Mouse (Mus musculus) naive thymus-derived CD4-positive, alpha-beta T cell, adult 2 months (primary cell): ENCODE data around the gene Surf2.
"Not testable (repeated sequence)": the region's sequence is repeated elsewhere in the genome, so short reads cannot be mapped to it uniquely, and the experiment has no call there.

Source experiments
- DNase-seq: peaks from one replicate; pipeline ENCODE4 v3.0.0-alpha.2; 2011; ENCODE audit warnings: low read depth

The Surf2 gene

GRCm38 (mm10) chr2:26915927-26916728, at the start of gene Surf2, which contains the start of gene Surf1:
TSS of gene Surf2 (plus strand) at chr2:26916367.
TSS of gene Surf1 (minus strand) at chr2:26916530.
- peak; percentile 87 for DNase-seq

DNA sequence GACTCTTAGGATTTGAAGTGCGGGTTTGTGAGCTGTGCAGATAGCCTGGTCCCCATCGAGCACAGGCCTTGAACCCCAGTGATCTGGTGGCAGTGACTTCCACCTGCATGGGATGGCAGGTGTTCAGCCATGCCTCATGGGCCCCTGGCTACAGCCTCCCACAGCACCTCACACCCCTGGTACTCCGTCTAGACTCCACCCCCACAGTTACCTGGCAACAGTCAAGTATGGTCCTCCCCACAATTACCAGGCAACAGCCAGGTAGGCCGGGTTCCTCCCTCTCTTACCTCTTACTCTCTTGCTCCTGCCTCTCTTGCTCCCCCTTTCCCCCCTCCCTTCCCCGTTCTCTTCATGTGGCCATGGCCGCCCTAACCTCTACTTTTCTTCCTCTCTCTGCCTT, 45.5 kb upstream of the Surf2 start:
- DNase-seq, result no peak

GRCm38 (mm10) chr2:26878571-26878970, 37.6 kb upstream of the Surf2 start:
- no peak for DNase-seq

DNA sequence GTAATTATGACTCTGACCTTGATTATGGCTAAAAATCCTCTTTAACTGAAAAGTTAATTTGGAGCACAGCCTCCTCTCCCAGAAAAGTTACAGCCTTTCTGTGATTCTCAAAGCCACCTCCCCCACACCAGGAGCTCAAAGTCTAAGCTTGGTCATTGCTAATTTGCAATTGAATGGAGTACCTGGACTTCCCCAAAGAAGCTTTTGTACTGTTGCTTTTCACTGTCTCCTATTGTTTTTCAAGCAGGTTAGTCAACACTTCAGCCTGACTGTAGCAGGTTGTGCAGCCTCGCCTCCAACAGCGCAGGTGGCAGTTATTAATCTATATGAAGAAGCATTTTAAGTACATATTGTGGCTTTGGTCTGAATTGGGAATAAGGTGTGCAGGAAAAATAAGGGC, 30.6 kb upstream of the Surf2 start:
- not testable (repeated sequence) for DNase-seq

DNA sequence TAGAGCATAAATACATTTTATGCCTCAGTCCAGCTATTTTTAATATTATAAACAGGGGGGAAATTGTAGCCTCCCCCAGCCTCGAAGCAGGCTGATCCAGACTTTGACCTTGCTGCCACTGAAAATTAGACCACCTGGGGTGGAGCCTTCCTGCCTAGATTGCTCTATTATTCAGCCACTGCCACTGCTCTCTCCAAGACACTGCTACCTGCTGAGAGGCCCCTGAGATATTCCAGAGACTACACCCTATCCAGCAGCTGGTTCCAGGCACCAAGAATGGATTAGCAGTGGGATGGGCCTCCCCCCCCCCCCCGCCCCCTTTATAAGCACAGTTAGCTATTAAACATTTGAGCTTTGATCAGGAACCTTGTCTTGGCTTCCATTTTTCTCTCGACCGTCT, 30.0 kb upstream of the Surf2 start:
- DNase-seq, result not testable (repeated sequence)

DNA sequence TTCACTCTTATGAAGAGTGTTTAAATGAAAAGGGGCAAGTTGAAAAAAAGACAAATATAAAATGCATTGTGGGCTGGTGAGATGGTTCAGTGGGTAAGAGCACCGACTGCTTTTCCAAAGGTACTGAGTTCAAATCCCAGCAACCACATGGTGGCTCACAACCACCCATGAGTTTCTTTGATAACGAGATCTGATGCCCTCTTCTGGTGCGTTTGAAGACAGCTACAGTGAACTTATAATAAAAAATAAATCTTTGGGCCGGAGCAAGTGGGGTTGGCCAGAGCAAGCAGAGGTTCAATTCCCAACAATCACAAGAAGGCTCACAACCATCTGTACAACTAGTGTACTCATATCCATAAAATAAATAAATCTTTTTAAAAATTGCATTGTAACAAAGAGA, 20.3 kb upstream of the Surf2 start:
- DNase-seq, result peak; percentile 14

- DNase-seq, result no peak
Measured at GRCm38 (mm10) chr2:26900731-26901130, 15.4 kb upstream of the Surf2 start.

DNA sequence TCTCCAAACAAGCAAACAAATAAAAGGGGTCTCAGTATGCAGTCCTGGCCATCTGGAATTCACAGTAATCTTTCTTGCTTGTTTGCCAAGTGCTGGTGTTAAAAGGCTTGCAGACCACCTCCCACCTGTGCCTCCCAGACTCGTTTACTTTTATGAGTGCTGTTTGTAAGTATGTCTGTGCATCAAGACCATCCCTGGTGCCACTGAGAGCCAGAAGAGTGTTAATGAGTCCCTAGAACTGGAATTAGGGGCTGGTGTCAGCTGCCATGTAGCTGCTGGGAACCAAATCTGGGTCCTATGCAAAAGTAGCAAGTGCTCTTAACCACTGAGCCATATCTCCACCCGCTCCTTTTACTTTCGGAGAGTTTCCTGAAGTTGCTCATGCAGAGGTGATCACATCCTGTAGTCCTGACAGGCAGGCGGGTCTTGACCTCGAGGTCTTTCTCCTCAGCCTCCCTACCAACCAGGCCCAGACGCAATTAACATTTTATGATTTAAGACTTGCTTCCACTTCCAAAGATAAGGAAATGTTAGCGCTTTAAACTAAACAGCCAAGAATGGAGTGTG, 14.2 kb upstream of the Surf2 start:
- no peak for DNase-seq

GRCm38 (mm10) chr2:26902467-26903220, 13.5 kb upstream of the Surf2 start, which contains the start of gene Surf6:
TSS of gene Surf6 (minus strand) at chr2:26902879.
- peak; percentile 97 for DNase-seq

DNA sequence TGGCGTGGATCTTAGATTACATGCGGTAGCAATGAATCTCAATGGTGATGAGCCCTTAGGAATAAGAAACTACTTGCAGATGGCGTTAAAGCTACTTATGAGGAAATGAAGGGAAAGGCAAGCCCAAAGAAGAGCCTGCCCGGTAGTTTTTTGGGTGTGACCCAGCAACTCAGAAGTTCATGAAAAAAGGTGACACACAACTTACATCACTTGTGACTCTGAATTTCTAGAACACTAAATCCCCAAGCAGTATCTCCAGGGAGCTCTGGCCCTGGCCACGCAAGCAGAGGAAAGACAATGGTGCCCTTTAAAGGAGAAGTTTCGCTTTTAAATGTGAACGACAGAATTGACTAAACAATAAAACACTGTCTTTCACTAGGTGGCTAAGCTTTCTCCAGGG, 12.9 kb upstream of the Surf2 start:
- no peak for DNase-seq

DNA sequence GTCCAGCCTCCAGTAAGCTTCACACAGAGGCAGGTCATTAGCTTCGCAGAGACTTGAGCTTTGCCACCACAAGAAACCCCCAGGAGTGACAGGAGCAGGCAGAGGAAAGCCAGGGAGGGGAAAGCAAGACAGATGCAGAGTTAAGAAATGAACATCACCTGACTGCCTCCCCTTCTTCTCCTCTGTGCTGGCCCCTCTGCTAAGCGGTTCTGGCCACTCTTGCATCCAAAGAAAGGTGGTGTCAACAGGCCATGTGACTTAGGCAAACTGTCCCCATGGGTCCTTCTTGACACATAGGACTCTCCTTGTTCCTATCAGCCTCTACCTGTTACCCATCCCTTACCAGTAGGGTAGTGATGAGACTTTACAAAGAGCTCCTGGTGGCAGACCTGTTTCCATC, 10.2 kb upstream of the Surf2 start:
- DNase-seq, result no peak

DNA sequence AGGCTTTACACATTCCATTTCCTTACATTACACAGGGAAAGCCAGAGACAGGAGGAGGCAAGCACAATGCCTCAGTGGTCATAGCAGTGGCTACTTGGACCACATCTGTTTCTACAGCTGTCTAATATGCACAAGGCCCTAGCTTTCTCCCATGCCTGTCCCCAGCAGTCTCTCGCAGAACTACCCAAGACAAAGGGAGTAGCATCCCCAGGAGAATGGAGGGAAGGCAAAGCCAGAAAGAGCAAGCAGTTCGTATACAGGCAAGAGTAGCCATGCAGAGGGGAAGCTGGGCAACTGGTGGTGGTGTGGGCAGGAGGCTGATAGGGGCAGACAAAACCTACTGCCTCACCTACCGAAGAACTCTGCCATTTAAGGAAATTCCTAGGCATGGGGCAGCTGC, 9.7 kb upstream of the Surf2 start:
- no peak for DNase-seq

DNA sequence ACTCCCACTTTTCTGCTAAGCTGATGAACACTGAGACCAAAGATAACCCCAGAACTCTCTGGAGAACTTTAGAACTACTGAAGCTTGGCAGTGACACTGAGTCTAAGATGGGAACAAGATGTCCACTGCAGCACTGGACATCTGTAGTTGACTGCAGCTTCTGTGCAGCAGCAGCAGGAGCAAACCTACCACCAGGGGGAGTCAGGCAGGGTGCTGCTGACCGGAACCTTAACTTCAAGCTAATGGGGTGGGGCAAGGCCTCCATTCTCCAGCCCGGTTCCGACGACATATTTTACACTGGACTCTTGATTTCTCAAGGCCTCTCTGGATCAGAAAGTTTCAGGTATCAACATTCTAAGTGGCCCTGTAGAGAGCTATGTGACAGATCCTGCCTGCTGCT, 9.1 kb upstream of the Surf2 start:
- DNase-seq, result peak; percentile 64

GRCm38 (mm10) chr2:26908710-26909386, 7.3 kb upstream of the Surf2 start:
- no peak for DNase-seq

GRCm38 (mm10) chr2:26909387-26909784, 6.8 kb upstream of the Surf2 start:
- no peak for DNase-seq

DNA sequence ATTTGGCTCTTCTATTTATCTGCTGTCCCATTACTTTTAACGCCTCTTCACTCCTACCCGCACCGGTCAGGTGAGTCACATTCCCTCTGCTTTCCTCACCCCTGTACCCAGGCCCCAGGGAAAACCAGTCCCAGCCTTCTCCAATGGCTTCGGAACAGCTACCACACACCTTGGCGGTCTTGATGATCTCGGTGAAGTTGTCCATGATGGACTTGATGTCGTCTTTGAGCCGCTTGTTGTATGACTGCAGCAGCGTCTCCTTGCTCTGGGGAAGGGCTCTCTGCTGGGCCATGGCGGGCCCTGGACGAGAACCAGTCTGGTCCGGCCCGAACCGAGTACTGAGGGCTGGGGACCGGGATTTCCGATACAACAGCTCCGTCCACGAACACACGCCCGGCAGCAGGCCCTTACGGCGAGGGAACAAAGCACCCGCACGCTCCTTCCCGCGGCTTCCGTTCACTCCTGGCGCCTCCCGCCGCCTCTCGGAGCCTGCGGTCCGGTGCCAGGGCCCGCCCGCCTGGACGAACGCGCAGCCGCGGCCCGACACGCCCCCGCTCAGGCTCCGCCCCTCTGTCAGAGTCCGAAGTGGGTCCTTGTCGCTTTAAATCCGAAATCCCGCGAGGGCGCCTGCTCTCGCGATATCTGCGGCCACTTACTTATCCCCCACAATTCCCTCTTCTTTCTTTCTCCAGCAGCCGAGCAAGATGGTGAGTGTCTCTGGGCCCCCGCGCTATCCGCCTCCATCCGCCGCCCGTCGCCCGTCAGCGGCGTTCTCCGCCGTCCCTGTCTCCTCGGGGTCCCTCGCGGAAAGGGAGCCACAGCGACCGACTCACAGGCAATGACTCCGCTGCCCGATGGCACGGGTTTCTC, 5.8 kb upstream of the Surf2 start, which contains the start of the genes Med22 and Rpl7a:
Gene Med22, minus strand, starts transcription at position 554 of the 870 bp plus-strand sequence.
Gene Rpl7a, plus strand, starts transcription at position 641 of the 870 bp plus-strand sequence.
- peak; percentile 100 for DNase-seq

DNA sequence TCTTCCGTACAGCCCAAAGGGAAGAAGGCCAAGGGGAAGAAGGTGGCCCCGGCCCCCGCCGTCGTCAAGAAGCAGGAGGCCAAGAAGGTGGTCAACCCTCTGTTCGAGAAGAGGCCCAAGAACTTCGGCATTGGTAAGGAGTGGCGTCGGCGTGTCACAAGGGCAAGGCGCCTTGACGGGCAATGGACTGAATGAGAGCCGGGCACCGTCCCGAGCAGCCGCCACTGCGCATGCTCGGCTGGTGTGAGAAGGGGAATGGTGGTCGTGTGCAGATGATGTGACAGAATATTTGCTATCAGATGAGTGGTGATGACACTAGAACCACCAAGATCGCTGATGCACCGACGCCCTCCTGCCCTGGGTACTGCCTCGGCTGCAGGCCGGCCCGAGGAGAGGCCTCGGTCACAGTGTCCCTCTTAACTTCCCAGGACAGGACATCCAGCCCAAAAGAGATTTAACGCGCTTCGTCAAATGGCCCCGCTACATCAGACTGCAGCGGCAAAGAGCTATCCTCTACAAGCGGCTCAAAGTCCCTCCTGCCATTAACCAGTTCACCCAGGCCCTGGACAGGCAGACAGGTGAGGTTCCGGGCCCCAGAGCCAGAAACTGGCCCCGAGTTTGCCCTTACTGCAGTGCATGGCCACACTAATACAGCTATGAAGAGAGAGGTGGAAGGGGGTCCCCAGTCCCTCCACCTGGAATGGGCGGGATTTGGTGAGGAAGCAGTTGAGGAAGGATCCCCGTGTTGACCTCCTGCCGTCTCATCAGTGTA, 5.0 kb upstream of the Surf2 start:
- no peak for DNase-seq

DNA sequence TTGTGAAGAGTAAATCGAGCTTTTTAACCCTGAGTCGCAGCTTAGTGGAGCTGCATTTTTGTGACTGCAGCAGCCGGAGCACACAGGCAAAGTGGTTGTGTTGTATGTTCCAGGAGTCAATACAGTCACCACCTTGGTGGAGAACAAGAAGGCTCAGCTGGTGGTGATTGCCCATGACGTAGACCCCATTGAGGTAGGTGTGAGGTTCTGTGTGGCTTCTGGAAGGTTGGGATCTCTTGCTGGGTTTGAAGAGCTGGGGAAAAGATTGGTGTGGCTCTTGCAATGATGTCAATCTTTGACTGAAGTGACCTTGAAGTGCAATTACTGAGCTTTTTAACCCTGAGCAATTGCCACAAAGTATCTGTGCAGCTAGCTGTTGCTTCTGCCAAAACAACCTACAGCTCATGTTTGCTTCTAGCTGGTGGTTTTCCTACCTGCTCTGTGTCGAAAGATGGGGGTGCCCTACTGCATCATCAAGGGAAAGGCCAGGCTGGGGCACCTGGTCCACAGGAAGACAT, 3.9 kb upstream of the Surf2 start:
- DNase-seq, result no peak

- DNase-seq, result no peak
Measured at GRCm38 (mm10) chr2:26913416-26914147, 2.6 kb upstream of the Surf2 start.
